Mouse (Mus musculus) 3T3-L1 (cell line): ENCODE results near the gene Slc25a53.
A peak's percentile ranks its signal among the peaks of the same experiment; 100 is the strongest.
"Not testable (repeated sequence)": the region's sequence is repeated elsewhere in the genome, so short reads cannot be mapped to it uniquely, and the experiment has no call there.

ENCODE experiments used
- DNase-seq: peaks from one replicate; pipeline ENCODE4 v3.0.0-alpha.2; 2015; ENCODE audit warnings: low read depth, low spot score

The Slc25a53 gene

DNA sequence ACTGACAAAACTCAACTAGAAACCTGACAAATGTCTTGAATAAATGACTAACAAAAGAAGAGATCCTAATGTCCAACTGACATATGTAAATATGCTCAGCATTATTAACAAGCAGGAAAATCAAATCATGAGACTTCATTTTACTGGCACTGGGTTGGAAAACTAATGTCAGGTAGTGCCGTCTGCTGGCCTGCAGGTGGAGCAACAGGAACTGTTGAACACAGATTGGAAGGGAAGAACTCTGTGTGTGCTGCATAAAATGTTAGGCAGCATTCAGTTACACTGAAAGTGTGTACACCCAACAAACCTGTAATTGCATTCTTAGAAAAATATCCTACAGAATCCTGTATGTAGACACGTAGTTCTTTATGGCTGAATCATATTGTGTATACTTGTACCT is 78.4 kb downstream of the Slc25a53 start:
- peak; percentile 29 for DNase-seq

DNA sequence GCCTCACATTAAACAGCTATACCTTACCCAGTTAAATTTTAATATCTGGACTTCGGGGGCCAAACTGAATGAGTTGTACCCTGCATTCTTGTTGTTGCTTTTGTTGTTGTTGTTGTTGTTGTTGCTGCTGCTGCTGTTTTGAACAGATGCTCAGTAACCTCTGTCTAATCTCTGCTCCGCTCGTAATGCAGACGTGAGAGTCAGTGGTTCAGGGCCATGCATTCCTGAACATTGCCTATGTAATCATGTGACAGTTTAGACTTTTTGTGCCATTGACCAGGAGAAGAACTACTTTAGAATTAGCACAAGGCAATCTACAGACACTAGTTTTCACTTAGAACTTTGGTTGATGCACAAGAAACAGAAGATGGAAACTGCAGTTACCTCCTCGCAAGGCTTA is 79.8 kb downstream of the Slc25a53 start:
- not testable (repeated sequence) for DNase-seq

- not testable (repeated sequence) for DNase-seq
These were observed 80.4 kb downstream of the Slc25a53 start for GRCm38 (mm10) chrX:136957583-136958279.

DNA sequence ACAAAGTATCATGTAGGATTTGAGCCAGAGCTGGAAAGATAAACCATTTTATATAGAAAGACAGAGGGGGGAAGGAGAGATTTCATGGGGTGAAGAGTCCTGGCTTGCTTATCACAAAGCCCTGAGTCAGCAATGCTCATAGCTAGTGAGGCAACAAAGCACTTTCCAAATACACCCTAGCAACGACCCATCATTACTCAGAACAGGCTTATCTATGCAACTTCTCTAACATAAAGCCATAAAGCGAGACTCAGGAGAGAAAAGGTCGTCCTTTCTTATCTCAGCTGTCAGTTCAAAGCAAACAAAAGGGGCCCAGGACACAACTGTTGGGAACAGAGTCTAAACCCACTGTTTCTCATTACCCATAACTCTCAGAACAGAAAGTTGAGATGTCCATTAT is 100.1 kb downstream of the Slc25a53 start:
- no peak for DNase-seq
